In the genomic region with DNA sequence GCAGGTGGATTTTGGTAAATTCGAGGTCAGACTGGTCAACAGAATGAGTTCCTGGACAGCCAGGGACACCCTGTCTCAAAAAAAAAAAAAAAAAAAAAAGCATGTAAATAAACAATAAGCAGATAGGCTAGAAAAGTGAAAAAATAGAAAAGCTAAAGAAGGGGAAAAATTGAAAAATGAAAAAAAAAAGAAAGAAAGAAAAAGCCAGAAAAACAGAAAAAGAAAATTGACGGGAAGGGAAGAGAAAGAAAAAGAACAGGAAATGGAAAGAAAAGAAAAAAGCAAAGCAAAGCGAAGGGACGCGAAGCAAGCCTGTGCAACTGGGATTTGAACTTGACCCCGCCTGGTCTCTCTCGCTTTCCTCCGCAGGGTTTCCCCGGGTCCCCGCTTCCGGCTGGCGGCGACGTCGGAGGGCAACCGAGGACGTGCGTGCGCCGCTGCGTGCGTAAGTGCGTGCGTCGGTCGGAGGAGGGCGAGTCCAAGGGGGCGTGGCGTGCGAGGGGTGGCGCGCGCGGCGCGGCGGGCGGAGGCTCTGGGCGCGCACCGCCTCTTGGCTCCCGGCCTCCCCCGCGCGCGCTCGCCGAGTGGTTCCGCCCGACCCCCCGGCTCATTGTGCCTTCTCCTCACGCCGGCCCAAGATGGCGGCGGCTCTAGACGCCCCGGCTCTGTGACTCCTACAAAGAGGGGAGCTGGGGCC, we compare ENCODE assay signal across 7 mouse cellular contexts. TPM values are rescaled to one million over a fixed set of nuclear protein-coding genes. Genes with fewer than 3 reads are reported as not detected.
A peak's percentile ranks its signal among the peaks of the same experiment; 100 is the strongest.
DNase-seq lines count a peak whose midpoint lies in the region; ATAC-seq and TF ChIP-seq lines count a peak whose summit lies in the region.

A gene (plus strand): TSS at position 613 of the 697 bp plus-strand sequence.

- peak within 1 kb of the TSS; percentile 91 for H3K9ac ChIP-seq in intestine, postnatal 0 days (ENCODE audit: low read depth, low read length)
- peak within 1 kb of the TSS; percentile 98 for H3K9ac ChIP-seq in midbrain, embryonic 12.5 days (replicated peaks)

- peak; percentile 86 for ATAC-seq in intestine, postnatal 0 days
- ATAC-seq in midbrain, embryonic 12.5 days (ENCODE audit: low FRiP score, low read depth), result peak; percentile 88

- peak within 1 kb of the TSS; percentile 87 for H3K4me2 ChIP-seq in intestine, postnatal 0 days (replicated peaks; ENCODE audit: low read depth)
- peak within 1 kb of the TSS; percentile 96 for H3K4me2 ChIP-seq in midbrain, embryonic 12.5 days (replicated peaks)

- H3K4me3 ChIP-seq in intestine, postnatal 0 days (ENCODE audit: low read depth, low read length), result peak within 1 kb of the TSS; percentile 99
- peak within 1 kb of the TSS; percentile 100 for H3K4me3 ChIP-seq in midbrain, embryonic 12.5 days
- H3K4me3 ChIP-seq in small intestine, adult 2 months (ENCODE audit: low read depth, low read length), result peak within 1 kb of the TSS; percentile 98

- TF ChIP-seq POLR2A in small intestine, adult 2 months (IDR thresholded peaks at IDR 0.05; ENCODE audit: low read depth, low read length), result no peak

- H3K27ac ChIP-seq in intestine, postnatal 0 days (ENCODE audit: low read depth, low read length), result peak within 1 kb of the TSS; percentile 82
- peak within 1 kb of the TSS; percentile 91 for H3K27ac ChIP-seq in midbrain, embryonic 12.5 days (replicated peaks)
- peak within 1 kb of the TSS; percentile 71 for H3K27ac ChIP-seq in small intestine, adult 2 months (ENCODE audit: insufficient read depth, low read depth, low read length)

- WGBS in intestine, postnatal 0 days, result 1% methylated on average over 53 of the region's 57 CpGs
- 2% methylated on average over 48 of the region's 57 CpGs for WGBS in midbrain, embryonic 12.5 days
- under 1% methylated on average over 54 of the region's 57 CpGs for WGBS in small intestine, adult 2 months

- peak; percentile 96 for DNase-seq in adrenal gland, adult 8-10 months
- peak; percentile 99 for DNase-seq in embryo, embryonic 9.5 days (ENCODE audit: extremely low spot score)
- DNase-seq in gonadal fat pad, adult 2 months (ENCODE audit: low read depth), result no peak
- peak; percentile 99 for DNase-seq in left cerebral cortex, postnatal 4 days

- H3K27me3 ChIP-seq in intestine, postnatal 0 days (replicated peaks; ENCODE audit: control insufficient read depth, insufficient read depth, low read length), result no peaks in the 10 kb centered on the region
- no peaks in the 10 kb centered on the region for H3K27me3 ChIP-seq in midbrain, embryonic 12.5 days
- no peaks in the 10 kb centered on the region for H3K27me3 ChIP-seq in small intestine, adult 2 months (ENCODE audit: control insufficient read depth, insufficient read depth, low read length)

- intact Hi-C loops in left cerebral cortex, postnatal 4 days (cut with DNase I), result no loop called here

- no peak; the same call in 1 of the 2 replicates for TF ChIP-seq CTCF in intestine, postnatal 0 days (IDR thresholded peaks at IDR 0.05; ENCODE audit: low read depth)
- no peak for TF ChIP-seq CTCF in small intestine, adult 2 months (IDR thresholded peaks at IDR 0.05; ENCODE audit: extremely low read depth, insufficient read length, insufficient replicate concordance, low read depth, low read length)

- no peaks in the 10 kb centered on the region for H3K9me3 ChIP-seq in intestine, postnatal 0 days (ENCODE audit: control insufficient read depth)
- no peaks in the 10 kb centered on the region for H3K9me3 ChIP-seq in midbrain, embryonic 12.5 days

- H3K4me1 ChIP-seq in intestine, postnatal 0 days (replicated peaks; ENCODE audit: control insufficient read depth, insufficient read depth, low read length), result peaks cover 2% of the 10 kb centered on the region
- peaks cover 34% of the 10 kb centered on the region for H3K4me1 ChIP-seq in midbrain, embryonic 12.5 days
- peaks cover 36% of the 10 kb centered on the region; the same call in 1 of the 2 replicates for H3K4me1 ChIP-seq in small intestine, adult 2 months (ENCODE audit: control insufficient read depth, insufficient read depth, insufficient read length, low read length)

- H3K36me3 ChIP-seq in intestine, postnatal 0 days (ENCODE audit: control insufficient read depth, insufficient read depth), result no peaks in the 10 kb centered on the region
- no peaks in the 10 kb centered on the region for H3K36me3 ChIP-seq in midbrain, embryonic 12.5 days
- no peaks in the 10 kb centered on the region for H3K36me3 ChIP-seq in small intestine, adult 2 months (ENCODE audit: control insufficient read depth, insufficient read depth, low read length)

RNA-seq across cellular contexts. Expression of the gene that starts here (rescaled TPM):
- 10 to 100 TPM; 35.0 to 78.6 (median 57.4) TPM for total RNA-seq in adrenal gland, adult 8-10 months (2022)
- polyA plus RNA-seq in gonadal fat pad, adult 2 months (2012; rRNA removed), result 18.7 and 38.6 TPM in 2 replicates
- polyA plus RNA-seq in intestine, postnatal 0 days (2015; fragmentation: Nextera tagmentation; extraction: Ambion mirVana), result 6.2 and 7.6 TPM in 2 replicates
- 10 to 100 TPM; 62.1 TPM for total RNA-seq in left cerebral cortex, postnatal 4 days (2021)
- 26.9 and 30.8 TPM in 2 replicates for polyA plus RNA-seq in midbrain, embryonic 12.5 days (2016; fragmentation: Nextera tagmentation; extraction: Ambion mirVana)
- polyA plus RNA-seq in small intestine, adult 2 months (2012; rRNA removed), result 57.6 and 83.7 TPM in 2 replicates
